Mouse (Mus musculus) kidney, embryonic 15.5 days (tissue): Measurements from ENCODE around the gene P3h1. TPM values are rescaled to one million over a fixed set of nuclear protein-coding genes. Genes with fewer than 3 reads are reported as not detected.

ENCODE experiments used
- ATAC-seq: fragments of 200-750 bp; cut with Nextera tagmentation; replicated peaks from 2 replicates; pipeline ENCODE4 v1.8.0; 2017; ENCODE audit warnings: moderate TSS enrichment; ENCODE audit not compliant: low FRiP score
- H3K27ac ChIP-seq: fragments of 300-500 bp; sonication (generic); 2 replicates; pipeline ENCODE4 v1.5.1; 2015; ENCODE audit warnings: mild to moderate bottlenecking, inconsistent platforms
- H3K27me3 ChIP-seq: fragments of 300-500 bp; sonication (generic); 2 replicates; pipeline ENCODE4 v1.6.1; 2015; ENCODE audit warnings: inconsistent platforms
- H3K36me3 ChIP-seq: fragments of 300-500 bp; sonication (generic); 2 replicates; pipeline ENCODE4 v1.6.1; 2015; ENCODE audit warnings: inconsistent platforms
- H3K4me1 ChIP-seq: fragments of 300-500 bp; sonication (generic); 2 replicates; pipeline ENCODE4 v1.6.1; 2015; ENCODE audit warnings: inconsistent platforms
- H3K4me2 ChIP-seq: fragments of 300-500 bp; sonication (generic); 2 replicates; pipeline ENCODE4 v1.6.1; 2015; ENCODE audit warnings: moderate library complexity, mild to moderate bottlenecking, inconsistent platforms
- H3K4me3 ChIP-seq: fragments of 300-500 bp; sonication (generic); replicated peaks from 2 replicates; pipeline ENCODE4 v1.5.1; 2015; ENCODE audit warnings: mild to moderate bottlenecking, inconsistent platforms
- H3K9ac ChIP-seq: fragments of 300-500 bp; sonication (generic); 2 replicates; pipeline ENCODE4 v1.6.1; 2015; ENCODE audit warnings: mild to moderate bottlenecking, inconsistent platforms
- H3K9me3 ChIP-seq: fragments of 300-500 bp; sonication (generic); replicated peaks from 2 replicates; pipeline ENCODE4 v1.6.1; 2016; ENCODE audit warnings: inconsistent platforms
- WGBS: fragments of 180-500 bp; shearing (Covaris S2); methylation state at CpG from one replicate; pipeline ENCODE4 v1.1.7; 2015; ENCODE audit warnings: mixed read lengths; 5-methylcytosine and 5-hydroxymethylcytosine counted together
- polyA plus RNA-seq: library from polyadenylated mRNA; unstranded; fragments of >200 nt; fragmentation: Nextera tagmentation; extraction: Ambion mirVana; gene quantifications from 2 replicates; pipeline ENCODE4 v1.2.1, GENCODE M21; 2015

P3h1 gene
- polyA plus RNA-seq, 1 experiment from 2014 or later: 37.7 TPM

DNA sequence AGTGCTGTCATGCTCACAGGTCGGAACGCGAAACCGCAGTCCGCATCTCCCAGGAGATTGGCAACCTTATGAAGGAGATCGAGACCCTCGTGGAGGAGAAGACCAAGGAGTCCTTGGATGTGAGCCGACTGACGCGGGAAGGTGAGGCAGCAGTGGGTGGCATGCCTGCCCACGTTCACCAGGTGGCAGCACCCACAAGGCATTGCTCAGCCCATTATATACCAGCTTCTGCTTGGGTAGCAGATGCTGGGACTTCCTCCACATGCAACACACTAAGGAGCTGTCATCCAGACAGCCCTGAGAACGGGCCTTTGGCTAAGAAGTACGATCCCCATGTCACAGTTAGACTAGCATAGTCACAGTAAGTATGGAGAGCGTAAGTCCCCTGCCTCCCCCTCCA is 8.9 kb downstream of the P3h1 start:
- Histone ChIP-seq H3K9ac (no peak overlapping the region), H3K36me3 (peaks cover 65% of the 10 kb centered on the region), H3K4me3 (no peak overlapping the region), H3K9me3 (no peaks in the 10 kb centered on the region), H3K4me2 (no peak overlapping the region), H3K27me3 (no peaks in the 10 kb centered on the region), H3K27ac (no peak overlapping the region), H3K4me1 (peaks cover under 1% of the 10 kb centered on the region; the same call in 1 of the 2 replicates)
- WGBS: 88% methylated on average over 14 of the region's 14 CpGs
- ATAC-seq: no peak

DNA sequence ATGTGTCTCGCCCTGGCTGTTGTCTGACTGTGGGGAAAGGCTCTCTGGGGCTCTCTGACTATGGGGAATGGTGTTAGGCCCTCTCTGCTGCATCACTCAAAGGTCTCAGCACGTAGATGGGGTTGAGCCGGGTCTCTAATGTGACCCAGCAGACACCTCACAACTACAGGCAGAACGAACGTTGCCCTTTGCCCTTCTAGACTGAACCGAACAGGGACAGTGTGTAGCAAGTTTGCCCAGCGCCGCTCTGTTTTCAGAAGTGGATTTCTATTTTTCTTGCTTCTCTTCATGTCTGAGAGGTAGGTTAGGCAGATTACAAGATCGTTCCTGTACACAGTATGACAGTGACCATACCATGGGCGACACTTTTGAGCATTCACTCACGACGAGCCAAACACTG is 9.9 kb downstream of the P3h1 start:
- H3K27ac ChIP-seq: no peak overlapping the region
- no peak for ATAC-seq
- H3K4me3 ChIP-seq: no peak overlapping the region
- no peak overlapping the region for H3K9ac ChIP-seq
- peaks cover 9% of the 10 kb centered on the region for H3K4me1 ChIP-seq
- no peaks in the 10 kb centered on the region for H3K27me3 ChIP-seq
- peaks cover 60% of the 10 kb centered on the region for H3K36me3 ChIP-seq
- WGBS: 88% methylated on average over 12 of the region's 12 CpGs
- H3K4me2 ChIP-seq: no peak overlapping the region
- no peaks in the 10 kb centered on the region for H3K9me3 ChIP-seq

- H3K4me1 ChIP-seq: peaks cover 17% of the 10 kb centered on the region
- no peak overlapping the region for H3K9ac ChIP-seq
- WGBS: 83% methylated on average over 22 of the region's 22 CpGs
- H3K36me3 ChIP-seq: peaks cover 63% of the 10 kb centered on the region
- no peak overlapping the region for H3K27ac ChIP-seq
- no peaks in the 10 kb centered on the region for H3K9me3 ChIP-seq
- no peak overlapping the region for H3K4me3 ChIP-seq
- no peak overlapping the region for H3K4me2 ChIP-seq
- no peaks in the 10 kb centered on the region for H3K27me3 ChIP-seq
- no peak for ATAC-seq
Observed at GRCm38 (mm10) chr4:119244468-119245240, 11.9 kb downstream of the P3h1 start.

GRCm38 (mm10) chr4:119245556-119245955 is 12.8 kb downstream of the P3h1 start:
- H3K9ac ChIP-seq: no peak overlapping the region
- H3K27ac ChIP-seq: no peak overlapping the region
- no peaks in the 10 kb centered on the region for H3K27me3 ChIP-seq
- no peak for ATAC-seq
- no peak overlapping the region for H3K4me2 ChIP-seq
- peaks cover 17% of the 10 kb centered on the region for H3K4me1 ChIP-seq
- no peak overlapping the region for H3K4me3 ChIP-seq
- no peaks in the 10 kb centered on the region for H3K9me3 ChIP-seq
- H3K36me3 ChIP-seq: peaks cover 63% of the 10 kb centered on the region
- WGBS: 65% methylated on average over 7 of the region's 7 CpGs

GRCm38 (mm10) chr4:119245961-119246360 is 13.2 kb downstream of the P3h1 start:
- Histone ChIP-seq H3K36me3 (peaks cover 61% of the 10 kb centered on the region), H3K9me3 (no peaks in the 10 kb centered on the region), H3K9ac (no peak overlapping the region), H3K4me2 (no peak overlapping the region), H3K27me3 (no peaks in the 10 kb centered on the region), H3K4me1 (peaks cover 17% of the 10 kb centered on the region), H3K4me3 (no peak overlapping the region), H3K27ac (no peak overlapping the region)
- no peak for ATAC-seq
- WGBS: 82% methylated on average over 9 of the region's 9 CpGs

DNA sequence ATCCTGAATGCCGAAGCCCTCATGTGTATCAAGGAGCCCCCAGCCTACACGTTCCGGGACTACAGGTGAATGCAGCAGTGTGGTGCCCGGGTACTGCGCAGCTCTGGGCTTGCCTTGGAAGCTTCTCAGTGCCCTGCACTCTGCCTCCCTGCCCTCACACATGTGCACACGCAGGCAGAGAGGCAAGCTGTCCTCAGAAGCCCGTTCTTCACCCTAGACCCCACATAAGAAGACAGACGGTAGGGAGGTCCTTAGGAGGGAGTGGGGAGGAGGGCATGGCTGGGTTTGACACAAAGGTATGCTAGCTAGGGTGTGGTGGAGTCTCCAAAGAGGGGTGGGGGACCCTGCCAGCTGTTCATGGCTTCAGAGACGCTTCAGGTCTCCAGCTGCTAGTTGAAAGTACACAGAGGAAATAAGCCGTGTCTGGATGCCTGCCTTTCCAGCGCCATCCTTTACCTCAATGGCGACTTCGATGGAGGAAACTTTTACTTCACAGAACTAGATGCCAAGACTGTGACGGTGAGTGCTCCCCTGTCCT is 14.0 kb downstream of the P3h1 start:
- H3K9me3 ChIP-seq: no peaks in the 10 kb centered on the region
- H3K36me3 ChIP-seq: peaks cover 53% of the 10 kb centered on the region
- no peak overlapping the region for H3K9ac ChIP-seq
- H3K27ac ChIP-seq: no peak overlapping the region
- no peak overlapping the region for H3K4me2 ChIP-seq
- no peaks in the 10 kb centered on the region for H3K27me3 ChIP-seq
- H3K4me3 ChIP-seq: no peak overlapping the region
- H3K4me1 ChIP-seq: peaks cover 19% of the 10 kb centered on the region
- ATAC-seq: no peak
- WGBS: 75% methylated on average over 14 of the region's 14 CpGs

- peak; percentile 41; the same call in 1 of the 2 replicates for ATAC-seq
- no peak overlapping the region for H3K4me3 ChIP-seq
Observed at GRCm38 (mm10) chr4:119247462-119248235, 14.9 kb downstream of the P3h1 start.

DNA sequence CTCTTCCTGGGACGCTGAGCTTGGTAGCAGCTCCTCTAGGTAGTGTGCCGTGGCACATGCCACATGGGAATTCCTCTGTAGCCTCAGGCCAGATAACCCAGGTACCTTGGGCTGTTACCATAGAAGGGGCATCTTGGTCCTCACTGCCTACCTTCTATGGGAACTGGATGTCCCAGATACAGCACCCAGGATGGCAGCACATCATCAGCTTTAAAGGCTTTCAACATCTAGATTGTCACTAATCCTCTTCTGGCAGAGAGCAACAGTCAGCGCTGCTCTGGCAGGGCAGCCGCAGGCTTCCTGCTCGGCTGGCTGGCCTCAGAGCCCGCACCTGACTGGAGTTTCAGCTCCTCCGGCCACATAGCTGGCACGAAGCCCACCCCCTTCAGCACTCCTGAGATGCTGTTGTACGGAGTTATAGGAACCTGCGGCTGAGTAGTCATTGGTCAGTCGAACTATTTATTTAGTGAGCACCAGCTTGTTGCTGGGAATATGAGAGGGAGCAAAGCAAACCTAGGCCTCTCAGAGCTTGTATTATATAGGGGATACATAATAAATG is 15.8 kb downstream of the P3h1 start:
- Histone ChIP-seq H3K4me1 (peaks cover 32% of the 10 kb centered on the region), H3K4me2 (no peak overlapping the region), H3K27me3 (no peaks in the 10 kb centered on the region), H3K36me3 (peaks cover 36% of the 10 kb centered on the region), H3K9me3 (no peaks in the 10 kb centered on the region), H3K27ac (peak overlapping the region; percentile 63), H3K9ac (no peak overlapping the region), H3K4me3 (no peak overlapping the region)
- WGBS: 74% methylated on average over 11 of the region's 11 CpGs
- no peak for ATAC-seq

More at GRCm38 (mm10) chr4:119247462-119248235, 14.9 kb downstream of the P3h1 start:
- 31% methylated on average over 13 of the region's 13 CpGs for WGBS
- no peaks in the 10 kb centered on the region for H3K9me3 ChIP-seq
- H3K27ac ChIP-seq: peak overlapping the region; percentile 63
- H3K27me3 ChIP-seq: no peaks in the 10 kb centered on the region
- H3K36me3 ChIP-seq: peaks cover 44% of the 10 kb centered on the region
- no peak overlapping the region for H3K4me2 ChIP-seq
- H3K4me1 ChIP-seq: peaks cover 25% of the 10 kb centered on the region
- no peak overlapping the region for H3K9ac ChIP-seq

GRCm38 (mm10) chr4:119252025-119252808 is 19.5 kb downstream of the P3h1 start:
- no peak overlapping the region for H3K9ac ChIP-seq
- no peak for ATAC-seq
- 43% methylated on average over 7 of the region's 7 CpGs for WGBS
- H3K9me3 ChIP-seq: no peaks in the 10 kb centered on the region
- peaks cover 10% of the 10 kb centered on the region; the same call in 1 of the 2 replicates for H3K36me3 ChIP-seq
- no peaks in the 10 kb centered on the region for H3K27me3 ChIP-seq
- no peak overlapping the region for H3K4me3 ChIP-seq
- H3K4me2 ChIP-seq: no peak overlapping the region
- H3K27ac ChIP-seq: peak overlapping the region; percentile 91
- H3K4me1 ChIP-seq: peaks cover 53% of the 10 kb centered on the region

- Histone ChIP-seq H3K4me2 (0 out of 2 replicates have a peak overlapping the region, but pooled peaks have one; percentile 36), H3K9me3 (no peaks in the 10 kb centered on the region), H3K4me1 (peaks cover 48% of the 10 kb centered on the region), H3K4me3 (no peak overlapping the region), H3K27me3 (no peaks in the 10 kb centered on the region), H3K9ac (no peak overlapping the region), H3K27ac (peak overlapping the region; percentile 91), H3K36me3 (no peaks in the 10 kb centered on the region)
- WGBS: 30% methylated on average over 9 of the region's 9 CpGs
- ATAC-seq: peak; percentile 80
Observed at GRCm38 (mm10) chr4:119254012-119254618, 21.4 kb downstream of the P3h1 start.

- Histone ChIP-seq H3K27me3 (no peaks in the 10 kb centered on the region), H3K9ac (0 out of 2 replicates have a peak within 1 kb of the TSS, but pooled peaks have one; percentile 26), H3K27ac (peak within 1 kb of the TSS; percentile 91), H3K4me2 (peak within 1 kb of the TSS; percentile 36), H3K36me3 (no peaks in the 10 kb centered on the region), H3K4me1 (peaks cover 48% of the 10 kb centered on the region), H3K9me3 (no peaks in the 10 kb centered on the region), H3K4me3 (peak within 1 kb of the TSS; percentile 14; the same call in 1 of the 2 replicates)
- 80% methylated on average over 12 of the region's 12 CpGs for WGBS
- no peak for ATAC-seq
Observed at GRCm38 (mm10) chr4:119255351-119255750, 22.6 kb downstream of the P3h1 start, which contains the start of gene Cldn19. Gene Cldn19 (plus strand): TSS chr4:119255414.
